Mouse (Mus musculus) neural tube, embryonic 13.5 days (tissue): Measurements from ENCODE around the gene Nav2. TPM values are rescaled to one million over a fixed set of nuclear protein-coding genes. Genes with fewer than 3 reads are reported as not detected.
A peak's percentile ranks its signal among the peaks of the same experiment; 100 is the strongest.

Experiments used
- ATAC-seq: fragments of 200-750 bp; cut with Nextera tagmentation; 2 replicates; pipeline ENCODE4 v1.8.0; 2017; ENCODE audit warnings: low read depth, mild to moderate bottlenecking, moderate TSS enrichment, moderate library complexity
- H3K27ac ChIP-seq: fragments of 300-500 bp; sonication (generic); replicated peaks from 2 replicates; pipeline ENCODE4 v1.5.1; 2015; ENCODE audit warnings: moderate library complexity, mild to moderate bottlenecking, inconsistent platforms
- H3K27me3 ChIP-seq: fragments of 300-500 bp; sonication (generic); 2 replicates; pipeline ENCODE4 v1.6.1; 2015; ENCODE audit warnings: mild to moderate bottlenecking, inconsistent platforms
- H3K36me3 ChIP-seq: fragments of 300-500 bp; sonication (generic); 2 replicates; pipeline ENCODE4 v1.6.1; 2015; ENCODE audit warnings: mild to moderate bottlenecking, inconsistent platforms
- H3K4me1 ChIP-seq: fragments of 300-500 bp; sonication (generic); replicated peaks from 2 replicates; pipeline ENCODE4 v1.6.1; 2015; ENCODE audit warnings: inconsistent platforms
- H3K4me2 ChIP-seq: fragments of 300-500 bp; sonication (generic); 2 replicates; pipeline ENCODE4 v1.6.1; 2015; ENCODE audit warnings: inconsistent platforms, mild to moderate bottlenecking, moderate library complexity
- H3K4me3 ChIP-seq: fragments of 300-500 bp; sonication (generic); 2 replicates; pipeline ENCODE4 v1.5.1; 2015; ENCODE audit warnings: mild to moderate bottlenecking, inconsistent platforms
- H3K9ac ChIP-seq: fragments of 300-500 bp; sonication (generic); 2 replicates; pipeline ENCODE4 v1.6.1; 2015; ENCODE audit warnings: moderate library complexity, mild to moderate bottlenecking, inconsistent platforms
- H3K9me3 ChIP-seq: fragments of 300-500 bp; sonication (generic); 2 replicates; pipeline ENCODE4 v1.6.1; 2016; ENCODE audit warnings: inconsistent platforms
- WGBS: fragments of 180-500 bp; shearing (Covaris S2); methylation state at CpG from one replicate; pipeline ENCODE4 v1.1.7; 2015; 5-methylcytosine and 5-hydroxymethylcytosine counted together
- polyA plus RNA-seq: library from polyadenylated mRNA; unstranded; fragments of >200 nt; fragmentation: Nextera tagmentation; extraction: Ambion mirVana; gene quantifications from 2 replicates; pipeline ENCODE4 v1.2.1, GENCODE M21; 2015

Nav2 gene
- polyA plus RNA-seq, 1 experiment from 2014 or later = 19.6 TPM

- Histone ChIP-seq H3K27ac (no peak overlapping the region), H3K9me3 (no peaks in the 10 kb centered on the region; the same call in 1 of the 2 replicates), H3K4me1 (peaks cover 30% of the 10 kb centered on the region), H3K4me2 (no peak overlapping the region), H3K27me3 (no peaks in the 10 kb centered on the region; the same call in 1 of the 2 replicates), H3K36me3 (no peaks in the 10 kb centered on the region), H3K9ac (no peak overlapping the region), H3K4me3 (no peak overlapping the region)
- no peak for ATAC-seq
- 94% methylated on average over 6 of the region's 6 CpGs for WGBS
These were observed 399.2 kb downstream of the Nav2 start for GRCm38 (mm10) chr7:49307717-49308116.

GRCm38 (mm10) chr7:49309746-49310145, 401.2 kb downstream of the Nav2 start:
- H3K27me3 ChIP-seq = no peaks in the 10 kb centered on the region
- no peaks in the 10 kb centered on the region; the same call in 1 of the 2 replicates for H3K9me3 ChIP-seq
- no peak overlapping the region for H3K4me2 ChIP-seq
- no peaks in the 10 kb centered on the region for H3K36me3 ChIP-seq
- H3K9ac ChIP-seq = no peak overlapping the region
- no peak overlapping the region for H3K4me3 ChIP-seq
- no peak overlapping the region for H3K27ac ChIP-seq
- ATAC-seq = no peak
- peaks cover 22% of the 10 kb centered on the region for H3K4me1 ChIP-seq
- 86% methylated on average over 5 of the region's 5 CpGs for WGBS

- ATAC-seq = no peak
These were observed 405.4 kb downstream of the Nav2 start for GRCm38 (mm10) chr7:49313945-49314344.

GRCm38 (mm10) chr7:49315033-49315432, 406.5 kb downstream of the Nav2 start:
- no peaks in the 10 kb centered on the region; the same call in 1 of the 2 replicates for H3K9me3 ChIP-seq
- 83% methylated on average over 3 of the region's 3 CpGs for WGBS

More at GRCm38 (mm10) chr7:49313945-49314344, 405.4 kb downstream of the Nav2 start:
- no peaks in the 10 kb centered on the region; the same call in 1 of the 2 replicates for H3K9me3 ChIP-seq
- no peak overlapping the region for H3K9ac ChIP-seq
- no peak overlapping the region for H3K4me2 ChIP-seq
- no peaks in the 10 kb centered on the region for H3K36me3 ChIP-seq
- H3K27me3 ChIP-seq = no peaks in the 10 kb centered on the region
- peaks cover 8% of the 10 kb centered on the region for H3K4me1 ChIP-seq
- 76% methylated on average over 7 of the region's 7 CpGs for WGBS
- H3K27ac ChIP-seq = no peak overlapping the region
- H3K4me3 ChIP-seq = no peak overlapping the region

GRCm38 (mm10) chr7:49316600-49316999, 408.1 kb downstream of the Nav2 start:
- Histone ChIP-seq H3K36me3 (no peaks in the 10 kb centered on the region), H3K9me3 (no peaks in the 10 kb centered on the region), H3K4me3 (no peak overlapping the region), H3K27me3 (no peaks in the 10 kb centered on the region), H3K27ac (no peak overlapping the region), H3K4me1 (peaks cover 21% of the 10 kb centered on the region), H3K9ac (no peak overlapping the region), H3K4me2 (no peak overlapping the region)
- WGBS = 87% methylated on average over 3 of the region's 3 CpGs
- ATAC-seq = no peak

More at GRCm38 (mm10) chr7:49315033-49315432, 406.5 kb downstream of the Nav2 start:
- Histone ChIP-seq H3K27ac (no peak overlapping the region), H3K9ac (no peak overlapping the region), H3K4me2 (no peak overlapping the region), H3K36me3 (no peaks in the 10 kb centered on the region), H3K4me1 (peaks cover 8% of the 10 kb centered on the region), H3K27me3 (no peaks in the 10 kb centered on the region), H3K4me3 (no peak overlapping the region)
- no peak for ATAC-seq

- no peak for ATAC-seq
- 78% methylated on average over 15 of the region's 15 CpGs for WGBS
These were observed 409.8 kb downstream of the Nav2 start for GRCm38 (mm10) chr7:49318183-49318897.

GRCm38 (mm10) chr7:49318898-49319293, 410.4 kb downstream of the Nav2 start:
- no peaks in the 10 kb centered on the region for H3K9me3 ChIP-seq
- H3K27me3 ChIP-seq = no peaks in the 10 kb centered on the region
- no peak for ATAC-seq
- H3K4me2 ChIP-seq = no peak overlapping the region
- H3K4me3 ChIP-seq = no peak overlapping the region
- no peaks in the 10 kb centered on the region for H3K36me3 ChIP-seq
- WGBS = 83% methylated on average over 8 of the region's 8 CpGs
- no peak overlapping the region for H3K27ac ChIP-seq
- no peak overlapping the region for H3K9ac ChIP-seq
- H3K4me1 ChIP-seq = peaks cover 23% of the 10 kb centered on the region

More at GRCm38 (mm10) chr7:49318183-49318897, 409.8 kb downstream of the Nav2 start:
- no peaks in the 10 kb centered on the region for H3K9me3 ChIP-seq
- H3K4me2 ChIP-seq = no peak overlapping the region
- no peaks in the 10 kb centered on the region for H3K36me3 ChIP-seq
- no peak overlapping the region for H3K27ac ChIP-seq
- no peak overlapping the region for H3K4me3 ChIP-seq
- H3K4me1 ChIP-seq = peaks cover 27% of the 10 kb centered on the region
- no peak overlapping the region for H3K9ac ChIP-seq
- no peaks in the 10 kb centered on the region for H3K27me3 ChIP-seq

- Histone ChIP-seq H3K36me3 (no peaks in the 10 kb centered on the region), H3K9ac (no peak overlapping the region), H3K4me2 (no peak overlapping the region), H3K27me3 (no peaks in the 10 kb centered on the region), H3K27ac (no peak overlapping the region), H3K4me1 (peaks cover 20% of the 10 kb centered on the region), H3K4me3 (no peak overlapping the region), H3K9me3 (no peaks in the 10 kb centered on the region)
- WGBS = 80% methylated on average over 1 of the region's 1 CpGs
- ATAC-seq = no peak
These were observed 411.5 kb downstream of the Nav2 start for GRCm38 (mm10) chr7:49319981-49320380.

- WGBS = 71% methylated on average over 8 of the region's 8 CpGs
- no peak overlapping the region for H3K4me2 ChIP-seq
- no peaks in the 10 kb centered on the region for H3K36me3 ChIP-seq
- peak; percentile 49; the same call in 1 of the 2 replicates for ATAC-seq
- 0 out of 2 replicates have a peak overlapping the region, but pooled peaks have one; percentile 42 for H3K27ac ChIP-seq
- H3K27me3 ChIP-seq = no peaks in the 10 kb centered on the region
- no peak overlapping the region for H3K4me3 ChIP-seq
- H3K9ac ChIP-seq = no peak overlapping the region
- H3K9me3 ChIP-seq = no peaks in the 10 kb centered on the region
- peaks cover 30% of the 10 kb centered on the region for H3K4me1 ChIP-seq
These were observed 412.6 kb downstream of the Nav2 start for GRCm38 (mm10) chr7:49321124-49321531.

GRCm38 (mm10) chr7:49322179-49322578, 413.7 kb downstream of the Nav2 start:
- WGBS = 81% methylated on average over 2 of the region's 2 CpGs
- Histone ChIP-seq H3K36me3 (no peaks in the 10 kb centered on the region), H3K27me3 (no peaks in the 10 kb centered on the region), H3K4me3 (no peak overlapping the region), H3K4me1 (peaks cover 33% of the 10 kb centered on the region), H3K4me2 (no peak overlapping the region), H3K9me3 (no peaks in the 10 kb centered on the region), H3K9ac (no peak overlapping the region), H3K27ac (no peak overlapping the region)
- ATAC-seq = no peak

- no peak overlapping the region for H3K4me3 ChIP-seq
- no peak for ATAC-seq
- no peak overlapping the region for H3K4me2 ChIP-seq
- no peaks in the 10 kb centered on the region for H3K27me3 ChIP-seq
- no peak overlapping the region for H3K9ac ChIP-seq
- H3K9me3 ChIP-seq = no peaks in the 10 kb centered on the region
- H3K36me3 ChIP-seq = no peaks in the 10 kb centered on the region
- peaks cover 33% of the 10 kb centered on the region for H3K4me1 ChIP-seq
- 95% methylated on average over 2 of the region's 2 CpGs for WGBS
- H3K27ac ChIP-seq = no peak overlapping the region
These were observed 416.1 kb downstream of the Nav2 start for GRCm38 (mm10) chr7:49324575-49324974.

- Histone ChIP-seq H3K36me3 (no peaks in the 10 kb centered on the region), H3K4me2 (no peak overlapping the region), H3K9me3 (no peaks in the 10 kb centered on the region), H3K27me3 (no peaks in the 10 kb centered on the region), H3K27ac (no peak overlapping the region), H3K4me3 (no peak overlapping the region), H3K9ac (no peak overlapping the region), H3K4me1 (peaks cover 31% of the 10 kb centered on the region)
- ATAC-seq = no peak
- WGBS = 56% methylated on average over 5 of the region's 5 CpGs
These were observed 417.7 kb downstream of the Nav2 start for GRCm38 (mm10) chr7:49326136-49326722.
